Mouse (Mus musculus): ENCODE results near the gene Cep131.

Cep131 gene

DNA sequence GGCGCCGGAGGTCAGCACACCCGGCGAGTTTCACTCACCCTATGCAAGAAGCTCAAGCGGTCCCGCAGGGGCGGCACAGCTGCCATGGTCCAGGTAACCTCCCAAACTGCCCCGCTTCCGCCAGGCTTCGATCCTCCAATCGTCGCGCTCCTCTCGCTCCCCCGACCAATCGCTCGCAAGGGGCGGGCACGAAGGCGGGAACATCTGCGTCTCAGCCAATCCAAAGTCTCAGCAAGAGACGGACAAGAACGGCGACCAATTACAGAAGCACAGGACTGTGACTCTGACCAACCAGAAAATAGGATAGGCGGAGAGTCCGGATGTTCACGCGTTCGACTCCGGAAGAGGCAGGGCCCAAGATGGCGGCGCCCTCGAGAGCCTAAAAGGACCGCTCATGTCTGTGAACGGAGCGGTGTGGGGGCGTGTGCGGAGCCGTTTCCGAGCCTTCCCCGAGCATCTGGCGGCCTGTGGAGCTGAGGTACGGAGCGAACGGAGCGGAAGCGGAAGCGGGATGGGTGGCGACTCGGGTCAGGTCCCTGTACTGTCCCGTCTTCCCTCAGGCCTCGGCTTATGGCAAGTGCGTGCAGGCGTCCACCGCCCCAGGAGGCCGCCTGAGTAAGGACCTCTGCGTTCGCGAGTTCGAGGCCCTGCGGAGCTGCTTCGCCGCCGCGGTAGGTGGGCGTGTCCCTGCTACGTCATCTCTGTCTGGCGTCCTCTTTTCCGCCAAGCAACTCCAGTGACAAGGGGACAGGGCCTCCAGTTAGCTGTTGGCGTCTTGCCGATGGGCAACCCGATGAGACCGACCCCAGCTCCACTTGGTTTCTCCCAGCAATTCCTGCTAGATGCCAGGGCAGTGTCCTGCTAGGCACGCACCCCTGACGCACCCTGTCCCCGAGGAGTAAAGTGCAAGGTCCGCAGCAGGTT is 12.2 kb upstream of the Cep131 start, which contains the start of the genes Tepsin and Ndufaf8:
TSS of gene Tepsin (minus strand) at position 144 of the 924 bp plus-strand sequence.
TSS of gene Ndufaf8 (plus strand) at position 341 of the 924 bp plus-strand sequence.
- DNase-seq (ENCODE audit: low spot score): peak; percentile 99

GRCm38 (mm10) chr11:120092817-120093591 is 6.4 kb upstream of the Cep131 start:
- DNase-seq (ENCODE audit: low spot score): no peak

- DNase-seq (ENCODE audit: low spot score): no peak
These were observed 4.0 kb upstream of the Cep131 start for GRCm38 (mm10) chr11:120090661-120091060.

DNA sequence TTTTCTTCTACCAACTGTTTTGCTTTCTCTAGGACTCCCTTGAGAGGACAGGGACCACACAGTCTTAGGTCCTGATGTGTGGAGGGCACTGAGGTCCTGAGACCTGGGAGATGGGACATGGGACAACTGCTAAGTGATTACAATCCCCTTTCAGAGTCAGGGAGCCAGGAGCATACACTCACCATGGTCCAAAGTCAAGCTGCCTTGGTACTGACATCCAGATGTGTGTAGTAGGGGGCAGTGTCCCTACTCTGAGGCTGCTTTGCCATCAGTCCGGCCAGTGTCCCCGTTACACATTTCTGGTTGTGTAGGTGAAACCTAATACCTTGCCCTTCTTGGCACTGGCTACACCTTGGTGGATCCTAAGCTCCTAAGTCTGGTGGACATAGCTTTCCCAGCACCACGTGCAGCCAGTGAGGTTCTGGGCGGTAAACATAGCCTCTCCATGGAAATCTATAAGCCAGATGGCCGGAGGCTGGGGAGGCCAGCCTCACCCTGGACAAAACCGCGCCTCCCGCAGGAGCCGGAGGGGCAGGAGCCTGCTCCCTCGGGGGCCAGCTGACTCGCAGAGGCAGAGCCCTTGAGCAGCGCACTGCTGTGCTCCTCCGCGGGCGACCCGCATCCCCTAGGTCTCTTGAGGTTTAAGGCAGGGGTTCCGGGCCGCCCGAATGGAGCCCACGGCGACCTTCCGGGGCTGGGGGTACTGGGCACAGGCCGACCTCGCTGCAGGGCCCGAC is 568 bp downstream of the Cep131 start:
- DNase-seq (ENCODE audit: low spot score): no peak

- no peak for DNase-seq (ENCODE audit: low spot score)
These were observed 6.3 kb downstream of the Cep131 start for GRCm38 (mm10) chr11:120080282-120080681.

DNA sequence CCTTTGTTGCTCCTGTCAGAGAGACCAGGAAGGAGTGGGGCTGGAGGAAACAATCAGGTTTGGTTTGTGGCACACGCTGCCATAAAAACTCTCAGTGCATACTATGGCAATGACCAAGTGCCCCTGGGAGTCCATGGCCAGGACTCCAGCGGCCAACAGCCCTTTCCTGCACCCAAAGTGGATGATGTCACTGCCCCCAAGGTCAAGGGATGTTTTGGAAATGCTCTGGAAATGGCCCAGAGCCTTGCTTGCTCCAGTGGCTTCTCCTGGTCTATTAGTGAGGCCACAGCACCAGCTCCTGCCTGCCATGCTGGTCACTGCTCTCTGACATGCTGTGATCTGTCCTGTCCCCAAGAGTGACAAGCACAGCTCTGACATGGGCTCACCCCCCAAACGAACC is 10.4 kb downstream of the Cep131 start:
- no peak for DNase-seq (ENCODE audit: low spot score)

- DNase-seq (ENCODE audit: low spot score): no peak
These were observed 13.5 kb downstream of the Cep131 start for GRCm38 (mm10) chr11:120072986-120073647.

- no peak for DNase-seq (ENCODE audit: low spot score)
These were observed 14.8 kb downstream of the Cep131 start for GRCm38 (mm10) chr11:120071731-120072320.

DNA sequence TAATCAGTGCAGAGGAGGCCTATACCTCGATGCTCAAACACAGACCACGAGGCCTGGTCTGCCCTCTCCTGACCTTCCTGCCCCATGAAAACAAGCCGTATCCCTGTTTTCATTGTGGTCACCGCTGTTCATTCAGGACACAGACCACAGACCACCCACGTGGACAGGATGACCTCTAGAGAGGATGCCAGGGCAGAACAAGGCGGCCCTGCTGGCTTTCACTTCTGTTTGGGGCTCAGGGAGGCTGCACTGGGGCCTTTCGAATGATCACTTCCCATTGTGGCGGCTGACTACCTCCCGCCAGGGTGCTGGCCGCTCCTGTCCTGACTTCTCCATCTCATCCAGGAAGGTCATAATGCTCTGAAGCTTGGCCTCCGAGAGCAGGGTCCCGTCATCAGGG is 15.6 kb downstream of the Cep131 start:
- DNase-seq (ENCODE audit: low spot score): peak; percentile 52

DNA sequence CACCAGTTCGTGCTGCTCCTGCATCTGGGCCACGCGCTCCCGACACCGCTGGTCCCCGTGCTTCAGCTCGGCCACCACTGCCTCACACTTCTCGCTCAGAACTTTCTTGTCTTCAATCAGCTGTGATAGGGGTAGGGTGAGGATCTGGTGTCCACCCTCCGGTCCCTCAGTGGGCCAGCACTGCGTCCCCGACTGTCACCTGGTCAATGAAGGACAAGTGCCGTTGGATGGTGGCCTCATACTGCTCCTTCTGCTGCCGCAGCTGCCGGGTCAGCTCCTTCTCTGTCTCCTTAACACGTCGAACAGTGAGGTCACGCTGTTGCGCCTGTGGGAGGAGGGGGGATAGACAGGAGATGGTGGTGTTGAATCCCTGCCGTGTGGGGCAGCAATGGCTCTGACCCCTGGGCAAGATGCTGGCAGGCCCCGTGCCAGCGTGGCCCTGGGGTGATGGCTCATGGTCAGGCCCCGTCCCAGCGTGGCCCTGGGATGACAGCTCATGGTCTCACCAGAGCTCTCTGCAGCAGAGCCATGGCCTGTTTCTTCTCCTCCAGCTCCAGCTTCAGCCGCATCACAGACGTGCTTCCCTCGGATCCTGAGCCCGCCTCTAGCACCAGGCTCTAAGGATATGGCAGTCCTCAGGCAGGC is 16.2 kb downstream of the Cep131 start:
- DNase-seq (ENCODE audit: low spot score): no peak

DNA sequence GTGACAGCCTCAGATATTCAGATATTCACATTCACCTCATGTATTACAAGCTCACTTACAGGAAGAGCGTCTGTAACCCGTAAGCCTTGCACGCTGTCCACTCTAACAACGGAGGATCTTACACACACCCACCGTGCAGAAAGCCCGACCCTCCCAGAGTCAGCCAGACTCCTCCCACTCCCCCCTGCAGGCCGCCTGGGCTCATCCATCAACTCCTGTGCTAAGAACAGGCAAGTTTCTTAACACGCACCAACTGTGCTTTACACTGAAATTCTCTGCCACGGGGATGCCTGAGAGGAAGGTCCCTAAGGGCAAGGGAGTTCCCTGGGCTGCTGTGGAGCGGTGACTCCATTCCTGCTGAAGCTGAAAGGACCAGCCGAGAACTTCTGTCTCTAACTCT is 17.4 kb downstream of the Cep131 start:
- no peak for DNase-seq (ENCODE audit: low spot score)

DNA sequence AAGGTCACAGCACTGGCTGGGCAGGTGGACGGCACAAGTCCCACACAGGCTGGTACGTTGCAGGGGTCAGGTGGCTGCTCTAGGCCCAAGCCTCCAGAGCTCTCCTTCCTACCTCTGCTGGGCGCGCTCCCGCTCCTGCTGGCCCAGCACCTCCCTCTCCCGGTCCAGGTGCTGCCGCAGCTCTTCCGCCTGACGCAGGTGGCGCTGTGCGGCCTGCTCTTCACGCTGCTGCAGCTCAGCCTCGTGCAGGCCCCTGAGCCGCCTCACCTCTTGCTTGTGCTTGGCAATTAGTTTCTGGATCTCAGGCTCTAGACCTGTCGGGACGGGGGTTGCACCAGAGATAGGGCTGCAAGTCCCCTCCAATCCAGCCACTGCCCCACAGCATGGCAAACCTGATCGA is 18.8 kb downstream of the Cep131 start:
- DNase-seq (ENCODE audit: low spot score): no peak

- DNase-seq (ENCODE audit: low spot score): peak; percentile 62
These were observed 21.3 kb downstream of the Cep131 start for GRCm38 (mm10) chr11:120065291-120065690.

- no peak for DNase-seq (ENCODE audit: low spot score)
These were observed 22.0 kb downstream of the Cep131 start for GRCm38 (mm10) chr11:120064668-120065040.

DNA sequence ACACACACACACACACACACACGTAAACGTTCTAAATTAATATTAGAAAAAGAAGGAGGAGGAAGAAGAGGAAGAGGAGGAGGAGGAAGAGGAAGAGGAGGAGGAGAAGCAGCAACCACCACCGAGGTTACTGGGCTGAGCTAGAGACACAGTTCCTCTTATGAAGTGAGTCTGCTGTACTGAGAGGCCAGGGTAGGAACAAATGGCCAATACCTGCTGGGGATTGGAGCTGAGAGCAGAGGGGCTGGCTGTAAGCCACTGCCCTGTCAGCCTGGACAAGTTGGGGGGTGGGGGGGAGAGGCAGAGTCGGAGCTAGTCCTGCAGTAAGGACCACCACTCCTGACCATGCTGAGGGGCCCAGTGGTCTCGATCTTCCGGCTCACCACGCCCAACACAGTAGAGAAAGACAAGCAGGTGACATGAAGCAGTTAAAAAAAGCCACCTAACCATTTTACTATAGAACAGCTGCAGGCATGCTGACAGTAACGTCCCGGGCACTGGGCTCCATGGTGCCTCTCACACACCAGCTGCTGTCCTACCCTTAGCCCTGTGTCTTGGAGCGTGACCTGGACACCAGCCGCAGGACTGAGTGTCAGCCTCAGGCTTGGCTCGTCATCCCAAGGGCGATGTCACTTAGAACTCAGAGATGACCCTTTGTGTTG is 22.5 kb downstream of the Cep131 start:
- no peak for DNase-seq (ENCODE audit: low spot score)

- DNase-seq (ENCODE audit: low spot score): no peak
These were observed 23.3 kb downstream of the Cep131 start for GRCm38 (mm10) chr11:120063326-120063725.

GRCm38 (mm10) chr11:120060634-120061033 is 26.0 kb downstream of the Cep131 start:
- no peak for DNase-seq (ENCODE audit: low spot score)

DNA sequence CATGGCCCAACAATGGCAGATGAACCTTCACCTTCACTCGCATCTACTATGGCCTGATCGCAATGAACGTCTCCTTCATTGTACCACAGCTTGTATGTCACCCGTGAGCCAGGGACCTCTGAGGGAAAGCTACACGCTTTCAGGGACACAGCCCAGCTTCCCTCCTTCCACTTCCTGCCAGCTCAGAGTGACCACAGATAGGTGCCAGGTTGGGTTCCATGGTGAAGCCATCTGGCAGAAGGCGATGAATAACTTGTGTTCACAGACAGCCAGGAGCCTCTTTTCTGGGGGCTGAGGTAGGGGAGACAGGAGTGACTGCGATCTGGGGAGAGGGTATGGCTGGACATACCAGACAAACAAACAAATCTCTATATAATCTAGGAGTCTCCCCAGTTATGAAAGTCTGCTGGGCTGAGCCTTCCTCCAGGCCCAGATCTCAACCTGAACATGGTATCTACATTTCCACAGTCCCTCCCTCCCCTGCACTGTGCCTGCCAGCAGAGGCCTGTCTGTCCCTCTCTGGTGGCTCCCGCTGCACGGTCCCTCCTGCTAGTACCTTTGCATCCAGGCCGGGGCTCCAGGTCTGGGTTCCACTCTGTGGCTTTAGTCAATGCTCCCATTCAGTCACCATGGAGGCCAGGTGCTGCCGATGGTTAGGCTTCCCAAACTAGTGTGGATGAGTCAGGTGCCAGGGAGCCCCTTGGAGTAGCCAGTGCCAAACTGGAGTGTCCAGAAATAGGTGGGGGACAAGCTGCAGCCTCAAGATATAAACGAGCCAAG is 30.5 kb downstream of the Cep131 start:
- DNase-seq (ENCODE audit: low spot score): no peak

- no peak for DNase-seq (ENCODE audit: low spot score)
These were observed 32.8 kb downstream of the Cep131 start for GRCm38 (mm10) chr11:120053846-120054245.
